Mouse (Mus musculus) forebrain, embryonic 11.5 days (tissue): ENCODE measurements around the gene Slc34a3. TPM values are rescaled to one million over a fixed set of nuclear protein-coding genes. Genes with fewer than 3 reads are reported as not detected.

ENCODE experiments used
- ATAC-seq: fragments of 200-750 bp; cut with Nextera tagmentation; replicated peaks from 2 replicates; pipeline ENCODE4 v1.8.0; 2017; ENCODE audit warnings: moderate TSS enrichment; ENCODE audit not compliant: low FRiP score
- DNase-seq: peaks from one replicate; pipeline ENCODE4 v3.0.0-alpha.2; 2017; ENCODE audit warnings: low spot score
- H3K27ac ChIP-seq: fragments of 300-500 bp; sonication (generic); 2 replicates; pipeline ENCODE4 v1.5.1; 2014; ENCODE audit warnings: low read depth, low read length
- H3K27me3 ChIP-seq: fragments of 300-500 bp; sonication (generic); 2 replicates; pipeline ENCODE4 v1.6.1; 2014; ENCODE audit warnings: mild to moderate bottlenecking, low read length, mixed read lengths; ENCODE audit not compliant: control insufficient read depth, insufficient read depth
- H3K36me3 ChIP-seq: fragments of 300-500 bp; sonication (generic); 2 replicates; pipeline ENCODE4 v1.6.1; 2014; ENCODE audit warnings: mild to moderate bottlenecking, low read length, moderate library complexity, mixed read lengths; ENCODE audit not compliant: control insufficient read depth, insufficient read depth
- H3K4me1 ChIP-seq: fragments of 300-500 bp; sonication (generic); replicated peaks from 2 replicates; pipeline ENCODE4 v1.6.1; 2014; ENCODE audit warnings: low read length, mixed read lengths; ENCODE audit not compliant: control insufficient read depth, insufficient read depth
- H3K4me2 ChIP-seq: fragments of 300-500 bp; sonication (generic); 2 replicates; pipeline ENCODE4 v1.6.1; 2014; ENCODE audit warnings: low read depth, mild to moderate bottlenecking, low read length, moderate library complexity, mixed read lengths; ENCODE audit not compliant: severe bottlenecking
- H3K4me3 ChIP-seq: fragments of 300-500 bp; sonication (generic); 2 replicates; pipeline ENCODE4 v1.5.1; 2014; ENCODE audit warnings: low read depth, low read length
- H3K9ac ChIP-seq: fragments of 300-500 bp; sonication (generic); 2 replicates; pipeline ENCODE4 v1.6.1; 2014; ENCODE audit warnings: low read length
- H3K9me3 ChIP-seq: fragments of 300-500 bp; sonication (generic); 2 replicates; pipeline ENCODE4 v1.6.1; 2016; ENCODE audit warnings: low read length, mixed read lengths; ENCODE audit not compliant: control insufficient read depth
- WGBS: fragments of 180-500 bp; shearing (Covaris S2); extraction: QIAGEN DNeasy Blood & Tissue Kit; methylation state at CpG from one replicate; pipeline ENCODE4 v1.1.7; 2014; 5-methylcytosine and 5-hydroxymethylcytosine counted together
- polyA plus RNA-seq: library from polyadenylated mRNA; unstranded; fragments of >200 nt; fragmentation: Nextera tagmentation; extraction: Ambion mirVana; gene quantifications from 2 replicates; pipeline ENCODE4 v1.2.1, GENCODE M21; 2014

Gene Slc34a3
- polyA plus RNA-seq, 1 experiment from 2014 or later = not detected

GRCm38 (mm10) chr2:25241438-25241775 is 7.2 kb upstream of the Slc34a3 start:
- H3K27ac ChIP-seq = no peak overlapping the region
- DNase-seq (no peak), ATAC-seq (peak; percentile 43)

GRCm38 (mm10) chr2:25240723-25241437 is 6.7 kb upstream of the Slc34a3 start:
- peak overlapping the region; percentile 97 for H3K4me2 ChIP-seq
- WGBS = 1% methylated on average over 29 of the region's 29 CpGs
- peak; percentile 72 for ATAC-seq
- H3K36me3 ChIP-seq = no peaks in the 10 kb centered on the region
- peaks cover 6% of the 10 kb centered on the region; the same call in 1 of the 2 replicates for H3K27me3 ChIP-seq
- DNase-seq = peak; percentile 82
- H3K9me3 ChIP-seq = no peaks in the 10 kb centered on the region
- H3K27ac ChIP-seq = no peak overlapping the region
- peak overlapping the region; percentile 28 for H3K4me3 ChIP-seq
- H3K9ac ChIP-seq = peak overlapping the region; percentile 43; the same call in 1 of the 2 replicates
- no peaks in the 10 kb centered on the region; the same call in 1 of the 2 replicates for H3K4me1 ChIP-seq

More at GRCm38 (mm10) chr2:25241438-25241775, 7.2 kb upstream of the Slc34a3 start:
- H3K9ac ChIP-seq = no peak overlapping the region
- peak overlapping the region; percentile 97 for H3K4me2 ChIP-seq
- WGBS = 14% methylated on average over 6 of the region's 6 CpGs
- H3K27me3 ChIP-seq = peaks cover 6% of the 10 kb centered on the region; the same call in 1 of the 2 replicates
- H3K36me3 ChIP-seq = no peaks in the 10 kb centered on the region
- H3K4me1 ChIP-seq = no peaks in the 10 kb centered on the region; the same call in 1 of the 2 replicates
- peak overlapping the region; percentile 63 for H3K4me3 ChIP-seq
- no peaks in the 10 kb centered on the region for H3K9me3 ChIP-seq

- peak; percentile 10 for ATAC-seq
These were observed 6.1 kb upstream of the Slc34a3 start for GRCm38 (mm10) chr2:25240310-25240709.

GRCm38 (mm10) chr2:25239766-25240165 is 5.6 kb upstream of the Slc34a3 start:
- Histone ChIP-seq H3K27me3 (peaks cover 6% of the 10 kb centered on the region; the same call in 1 of the 2 replicates), H3K9me3 (no peaks in the 10 kb centered on the region), H3K4me2 (no peak overlapping the region), H3K9ac (no peak overlapping the region), H3K4me1 (no peaks in the 10 kb centered on the region; the same call in 1 of the 2 replicates), H3K27ac (no peak overlapping the region), H3K4me3 (no peak overlapping the region), H3K36me3 (no peaks in the 10 kb centered on the region)
- DNase-seq = no peak
- 85% methylated on average over 3 of the region's 3 CpGs for WGBS
- no peak for ATAC-seq

More at GRCm38 (mm10) chr2:25240310-25240709, 6.1 kb upstream of the Slc34a3 start:
- WGBS = 49% methylated on average over 8 of the region's 8 CpGs
- H3K36me3 ChIP-seq = no peaks in the 10 kb centered on the region
- H3K4me3 ChIP-seq = no peak overlapping the region
- H3K27me3 ChIP-seq = peaks cover 6% of the 10 kb centered on the region; the same call in 1 of the 2 replicates
- no peaks in the 10 kb centered on the region for H3K9me3 ChIP-seq
- H3K9ac ChIP-seq = 0 out of 2 replicates have a peak overlapping the region, but pooled peaks have one; percentile 43
- peak overlapping the region; percentile 97 for H3K4me2 ChIP-seq
- no peaks in the 10 kb centered on the region; the same call in 1 of the 2 replicates for H3K4me1 ChIP-seq
- DNase-seq = no peak
- no peak overlapping the region for H3K27ac ChIP-seq

- H3K27ac ChIP-seq = no peak overlapping the region
- DNase-seq (no peak), ATAC-seq (no peak)
- peaks cover 6% of the 10 kb centered on the region; the same call in 1 of the 2 replicates for H3K27me3 ChIP-seq
- H3K9me3 ChIP-seq = no peaks in the 10 kb centered on the region
- no peak overlapping the region for H3K4me2 ChIP-seq
- no peaks in the 10 kb centered on the region; the same call in 1 of the 2 replicates for H3K4me1 ChIP-seq
- no peak overlapping the region for H3K4me3 ChIP-seq
- no peaks in the 10 kb centered on the region for H3K36me3 ChIP-seq
- H3K9ac ChIP-seq = no peak overlapping the region; the same call in 1 of the 2 replicates
These were observed 3.9 kb upstream of the Slc34a3 start for GRCm38 (mm10) chr2:25238106-25238505.

- no peak overlapping the region for H3K4me2 ChIP-seq
- no peak overlapping the region for H3K9ac ChIP-seq
- H3K9me3 ChIP-seq = no peaks in the 10 kb centered on the region
- peaks cover 6% of the 10 kb centered on the region; the same call in 1 of the 2 replicates for H3K27me3 ChIP-seq
- no peaks in the 10 kb centered on the region for H3K36me3 ChIP-seq
- H3K27ac ChIP-seq = no peak overlapping the region
- no peak overlapping the region for H3K4me3 ChIP-seq
- ATAC-seq = no peak
- no peaks in the 10 kb centered on the region; the same call in 1 of the 2 replicates for H3K4me1 ChIP-seq
- DNase-seq = no peak
- 69% methylated on average over 4 of the region's 4 CpGs for WGBS
These were observed 3.4 kb upstream of the Slc34a3 start for GRCm38 (mm10) chr2:25237522-25237921.

GRCm38 (mm10) chr2:25236614-25237013 is 2.5 kb upstream of the Slc34a3 start, which contains the start of gene Rnf224:
Gene Rnf224 (minus strand): TSS chr2:25236787.
- H3K27ac ChIP-seq = no peak within 1 kb of the TSS
- DNase-seq = no peak
- WGBS = 43% methylated on average over 8 of the region's 8 CpGs
- no peaks in the 10 kb centered on the region for H3K36me3 ChIP-seq
- H3K9me3 ChIP-seq = no peaks in the 10 kb centered on the region
- H3K4me2 ChIP-seq = no peak within 1 kb of the TSS
- H3K9ac ChIP-seq = no peak within 1 kb of the TSS
- no peaks in the 10 kb centered on the region; the same call in 1 of the 2 replicates for H3K4me1 ChIP-seq
- peaks cover 5% of the 10 kb centered on the region; the same call in 1 of the 2 replicates for H3K27me3 ChIP-seq
- no peak within 1 kb of the TSS for H3K4me3 ChIP-seq
- ATAC-seq = no peak

GRCm38 (mm10) chr2:25234551-25235220 is 522 bp upstream of the Slc34a3 start:
- DNase-seq (no peak), ATAC-seq (no peak)
- Histone ChIP-seq H3K27me3 (no peaks in the 10 kb centered on the region), H3K4me1 (no peaks in the 10 kb centered on the region), H3K4me2 (no peak overlapping the region), H3K36me3 (no peaks in the 10 kb centered on the region), H3K9ac (no peak overlapping the region), H3K9me3 (no peaks in the 10 kb centered on the region), H3K4me3 (no peak overlapping the region), H3K27ac (no peak overlapping the region)
- 83% methylated on average over 5 of the region's 5 CpGs for WGBS
